Mouse (Mus musculus): ENCODE measurements at regions not wholly inside any gene's neighbourhood (a gene's known extent, or its start where the extent isn't known, plus 50 kb on each side); places are given as distances from the start of the nearest gene placed in this dataset.

DNA sequence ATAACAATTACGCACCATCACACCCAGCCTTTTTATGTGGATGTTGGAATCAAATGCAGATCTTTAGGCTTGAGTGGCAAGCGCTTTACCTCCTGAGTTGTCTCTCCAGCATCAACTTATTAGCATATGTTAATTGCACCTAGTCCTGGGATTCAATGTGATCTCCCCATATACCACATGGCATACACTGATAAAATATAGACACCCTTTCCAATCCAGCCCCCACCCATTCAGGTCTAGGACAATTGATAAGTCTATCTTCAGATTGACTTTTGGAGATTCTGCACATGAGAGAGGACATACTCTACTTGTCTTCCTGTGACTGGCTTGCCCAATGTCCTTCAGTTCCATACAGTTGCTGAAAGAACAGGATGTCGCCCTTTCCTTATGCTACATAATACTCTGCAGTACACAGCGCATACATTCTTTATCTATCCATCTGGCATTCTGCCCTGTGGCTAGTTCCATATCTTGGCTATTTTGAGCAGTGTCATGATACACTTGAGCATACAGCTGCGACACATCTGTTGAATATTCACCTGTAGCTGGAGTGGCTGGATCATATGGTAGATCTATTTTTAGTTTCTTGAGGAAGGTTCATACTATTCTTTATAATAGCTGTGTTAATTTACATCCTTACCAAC, 120.3 kb downstream of the Gsdmc2 start:
- in situ Hi-C loops (cut with MboI, MseI), result no loop called here

DNA sequence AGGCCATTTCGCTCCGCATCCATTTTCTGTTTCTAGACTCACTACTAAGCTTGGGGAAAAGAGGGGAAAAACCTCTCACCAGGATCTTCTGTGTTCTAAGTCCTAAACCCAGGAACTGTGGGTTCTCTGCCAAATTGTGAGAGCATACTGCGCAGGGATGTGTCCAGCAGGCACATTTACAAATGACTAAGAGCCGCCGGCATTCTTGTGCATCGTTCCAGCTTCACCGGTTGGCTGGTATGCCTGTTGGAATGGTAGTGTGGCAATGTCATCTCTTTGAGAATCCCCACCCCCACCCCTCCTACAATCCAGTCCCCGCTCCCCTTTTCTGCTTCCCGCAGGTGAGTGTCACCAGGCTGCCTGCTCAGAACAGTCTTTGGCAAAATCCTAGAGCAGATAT, 122.0 kb downstream of the Gsdmc2 start:
- in situ Hi-C loops (cut with MboI, MseI), result no loop called here

DNA sequence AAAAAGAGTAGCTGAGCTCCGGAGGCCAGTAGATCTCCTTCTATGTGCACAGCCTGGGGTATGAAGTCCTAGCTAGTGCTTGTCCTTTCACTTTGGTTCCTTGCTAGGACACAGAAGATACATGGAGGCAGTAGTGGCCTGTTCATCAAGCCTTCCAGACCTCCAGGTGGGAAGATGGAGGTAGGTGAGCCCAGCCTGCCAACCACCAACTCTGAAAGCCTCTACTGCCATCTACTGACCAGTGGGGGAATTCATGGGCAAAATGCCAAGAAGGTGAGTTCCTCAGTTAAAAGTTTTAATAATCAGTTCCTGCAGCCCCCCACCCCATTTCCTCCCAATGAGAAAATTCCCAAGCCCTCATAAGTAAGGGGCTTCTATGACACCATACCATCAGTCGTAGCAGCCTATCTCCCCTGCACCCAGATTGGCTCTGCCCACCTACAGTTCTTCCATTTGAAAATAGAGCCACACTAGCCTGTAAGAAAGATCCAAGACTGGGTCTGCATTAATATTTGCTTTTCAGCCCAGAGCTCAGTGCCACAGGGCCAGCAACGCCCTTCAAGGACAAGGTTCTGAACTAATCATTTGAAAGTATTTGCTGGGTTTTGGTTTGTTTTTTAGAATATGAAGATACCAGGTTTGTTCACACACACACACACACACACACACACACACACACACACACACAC, 123.2 kb downstream of the Gsdmc2 start:
- in situ Hi-C loops (cut with MboI, MseI), result no loop called here

GRCm38 (mm10) chr15:63717812-63718211, 127.2 kb downstream of the Gsdmc2 start:
- in situ Hi-C loops (cut with MboI, MseI), result no loop called here

- in situ Hi-C loops (cut with MboI, MseI), result no loop called here
Measured at GRCm38 (mm10) chr15:63713697-63714096, 131.3 kb downstream of the Gsdmc2 start.

GRCm38 (mm10) chr15:63710381-63710780, 134.6 kb downstream of the Gsdmc2 start:
- in situ Hi-C loops (cut with MboI, MseI), result no loop called here

GRCm38 (mm10) chr15:63709270-63709933, 135.6 kb downstream of the Gsdmc2 start:
- in situ Hi-C loops (cut with MboI, MseI), result no loop called here

DNA sequence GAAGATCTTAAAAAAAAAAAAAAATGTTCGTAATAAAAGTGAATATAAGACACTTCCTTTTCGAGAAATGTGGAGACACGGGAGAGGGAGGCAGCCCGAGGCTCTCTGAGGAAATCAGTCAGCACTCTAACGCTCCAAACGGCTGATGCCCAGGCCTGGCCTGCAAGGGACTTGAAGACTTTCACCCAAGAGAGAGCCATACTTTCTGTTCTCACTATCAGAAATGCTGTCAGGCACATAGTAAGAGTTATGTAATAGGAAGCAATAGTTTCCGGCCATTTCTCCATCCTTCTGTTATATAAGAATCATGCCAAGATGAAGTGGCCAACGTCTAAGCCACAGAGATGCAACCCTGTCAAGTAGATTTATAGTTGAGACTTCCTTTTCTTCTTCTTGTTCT, 140.3 kb downstream of the Gsdmc2 start:
- in situ Hi-C loops (cut with MboI, MseI), result no loop called here

DNA sequence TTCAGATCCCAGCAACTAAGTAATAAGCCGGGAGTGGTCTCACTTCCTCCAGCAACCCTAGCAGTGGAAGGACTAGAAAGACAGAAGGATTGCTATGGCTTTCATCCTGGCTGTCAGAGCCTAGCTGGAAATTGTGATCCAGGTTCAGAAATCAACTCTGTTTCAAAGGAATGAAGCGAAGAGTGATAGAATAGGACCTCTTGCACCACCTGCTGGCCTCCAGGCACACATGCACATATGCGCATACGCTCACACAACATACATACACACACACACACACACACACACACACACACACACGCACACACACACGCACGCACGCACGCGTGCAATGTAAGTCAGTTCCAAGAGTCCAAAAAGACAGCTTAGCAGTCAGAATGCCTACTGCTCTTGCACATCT, 147.1 kb downstream of the Gsdmc2 start:
- in situ Hi-C loops (cut with MboI, MseI), result no loop called here

DNA sequence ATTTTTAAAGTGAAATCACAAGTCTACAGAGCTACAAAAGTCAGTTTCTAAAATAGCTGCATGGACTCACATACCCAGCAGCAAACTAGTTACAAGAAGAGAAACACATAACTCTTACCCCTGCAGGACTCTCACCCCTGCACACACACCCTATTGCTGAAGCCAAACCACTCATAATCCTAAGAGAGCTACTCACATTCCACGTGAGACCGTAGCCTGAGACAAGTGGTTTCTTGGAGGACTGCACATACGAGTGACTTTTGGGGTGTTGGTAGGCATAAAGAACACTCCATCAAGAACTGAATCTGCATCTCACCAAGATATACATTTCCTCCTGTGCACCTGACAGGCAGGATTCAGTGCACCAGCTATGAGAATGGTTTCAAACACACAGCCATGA, 150.8 kb downstream of the Gsdmc2 start:
- in situ Hi-C loops (cut with MboI, MseI), result loop anchor here (5.0 kb wide), 1 partner anchor 47 kb away; no protein-coding TSS in a partner anchor

GRCm38 (mm10) chr15:63693561-63693960, 151.4 kb downstream of the Gsdmc2 start:
- in situ Hi-C loops (cut with MboI, MseI), result loop anchor here (5.0 kb wide), 1 partner anchor 46 kb away; no protein-coding TSS in a partner anchor

- in situ Hi-C loops (cut with MboI, MseI), result loop anchor here (5.0 kb wide), 1 partner anchor 45 kb away; no protein-coding TSS in a partner anchor
Measured at GRCm38 (mm10) chr15:63692491-63693295, 152.3 kb downstream of the Gsdmc2 start.

- in situ Hi-C loops (cut with MboI, MseI), result loop anchor here (5.0 to 10.0 kb wide), 2 partner anchors 43 to 655 kb away; no protein-coding TSS in a partner anchor
Measured at GRCm38 (mm10) chr15:63689788-63690575, 155.0 kb downstream of the Gsdmc2 start.

DNA sequence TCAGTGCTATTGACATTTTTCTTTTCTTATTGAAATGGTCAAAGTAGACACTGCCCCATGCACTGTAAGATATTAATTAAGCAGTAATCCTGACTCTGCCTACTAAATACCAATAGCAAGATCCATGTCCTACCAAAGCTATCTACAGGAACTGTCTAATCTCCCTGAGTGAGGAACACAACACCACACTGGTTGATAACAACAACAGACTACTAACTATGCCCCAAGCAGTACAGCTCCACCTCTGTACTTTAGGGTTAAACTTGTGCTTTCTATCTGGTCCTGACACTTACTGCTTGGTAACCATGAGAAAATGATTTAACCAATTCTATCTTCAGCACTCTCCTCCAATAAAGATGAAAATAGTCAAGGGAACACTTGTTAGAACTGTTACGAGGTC, 157.1 kb downstream of the Gsdmc2 start:
- in situ Hi-C loops (cut with MboI, MseI), result loop anchor here (10.0 kb wide), 1 partner anchor 653 kb away; no protein-coding TSS in a partner anchor

DNA sequence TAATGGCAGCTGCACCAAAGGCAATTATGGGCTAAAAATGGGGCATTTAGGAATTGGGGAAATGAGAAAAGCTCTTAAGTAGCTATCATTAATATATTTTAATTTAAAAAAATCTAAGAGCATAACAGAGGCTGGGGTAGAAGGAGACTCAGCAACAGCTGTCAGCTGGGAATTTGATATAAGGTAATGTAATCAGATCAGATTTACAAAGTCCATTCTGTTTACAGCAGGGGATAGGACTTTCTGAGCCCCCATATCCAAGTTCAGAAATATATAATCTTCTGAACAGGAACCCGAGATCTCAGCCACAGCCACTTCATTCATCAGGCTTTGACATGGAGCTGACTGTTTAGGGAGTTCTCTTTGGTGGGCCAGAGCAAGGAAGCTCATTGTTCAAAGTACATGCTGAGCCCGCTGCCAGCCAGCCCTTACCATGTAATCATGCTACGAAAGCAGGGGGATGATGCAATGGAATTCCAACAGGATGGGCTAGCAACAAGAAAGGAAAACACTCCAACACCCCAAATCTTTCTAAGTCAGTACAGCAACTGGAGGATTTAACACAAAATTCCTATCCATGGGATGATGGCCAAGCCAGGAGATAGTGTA, 157.9 kb downstream of the Gsdmc2 start:
- in situ Hi-C loops (cut with MboI, MseI), result loop anchor here (10.0 kb wide), 1 partner anchor 652 kb away; no protein-coding TSS in a partner anchor

DNA sequence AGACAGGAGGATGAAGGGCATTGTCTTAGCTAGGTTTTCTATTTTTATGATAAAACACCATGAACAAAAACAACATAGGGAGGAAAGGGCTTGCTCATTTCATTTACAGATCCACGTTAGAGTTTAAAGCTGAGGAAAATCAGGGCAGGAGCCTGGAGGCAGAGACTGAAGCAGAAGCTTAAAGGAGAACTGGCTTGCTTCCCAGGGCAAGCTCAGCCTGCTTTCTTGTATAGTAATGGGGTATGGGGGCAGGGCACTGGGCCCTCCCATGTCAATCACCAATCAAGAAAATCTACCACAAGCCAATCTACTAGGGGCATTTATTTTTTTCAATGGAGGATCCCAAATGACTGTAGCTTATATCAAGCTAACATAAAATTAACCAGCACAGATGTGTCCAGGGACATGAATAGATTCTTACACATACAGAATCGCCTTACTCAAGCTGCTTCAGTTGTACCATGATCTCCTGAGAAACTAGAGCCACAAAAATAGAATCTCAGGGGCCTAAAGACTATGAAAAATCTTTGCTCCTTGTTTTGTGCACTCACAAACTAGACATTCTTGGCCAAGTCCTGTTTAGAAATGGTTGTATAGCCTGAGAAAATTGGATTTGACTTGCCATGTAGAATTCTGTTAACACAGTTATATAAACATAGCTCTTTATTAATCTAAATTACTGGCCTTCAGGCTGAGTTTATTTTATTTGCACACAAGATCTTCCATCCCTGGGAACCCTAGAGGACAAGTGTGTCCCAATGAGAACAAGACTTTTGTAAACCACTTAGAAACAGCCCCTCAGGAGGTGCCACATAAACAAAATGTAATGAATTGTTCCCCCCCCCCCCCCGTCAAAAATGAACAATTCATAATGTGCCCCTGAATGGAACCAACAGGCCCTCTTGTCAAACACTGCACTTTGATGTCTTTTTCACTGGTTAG, 164.7 kb downstream of the Gsdmc2 start:
- in situ Hi-C loops (cut with MboI, MseI), result loop anchor here (10.0 kb wide), 1 partner anchor 645 kb away; no protein-coding TSS in a partner anchor

DNA sequence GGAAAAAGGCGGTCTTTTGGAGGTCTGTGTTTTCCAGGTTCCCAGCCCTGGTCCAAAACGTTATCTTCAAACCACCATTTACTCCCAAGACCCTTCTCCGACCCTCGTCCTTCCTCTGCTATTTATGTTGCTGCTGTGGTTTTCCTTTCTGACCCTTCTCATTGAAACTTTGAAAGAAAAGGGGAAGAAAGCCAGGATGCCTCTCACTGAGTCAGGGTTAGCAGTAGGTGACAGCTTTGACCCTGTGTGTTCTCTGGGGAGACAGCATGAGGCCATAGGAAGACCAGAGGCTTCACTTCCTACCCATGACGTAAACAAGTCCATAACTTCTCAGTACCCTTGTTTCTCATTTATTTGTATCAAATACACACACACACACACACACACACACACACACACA, 166.1 kb downstream of the Gsdmc2 start:
- in situ Hi-C loops (cut with MboI, MseI), result no loop called here

DNA sequence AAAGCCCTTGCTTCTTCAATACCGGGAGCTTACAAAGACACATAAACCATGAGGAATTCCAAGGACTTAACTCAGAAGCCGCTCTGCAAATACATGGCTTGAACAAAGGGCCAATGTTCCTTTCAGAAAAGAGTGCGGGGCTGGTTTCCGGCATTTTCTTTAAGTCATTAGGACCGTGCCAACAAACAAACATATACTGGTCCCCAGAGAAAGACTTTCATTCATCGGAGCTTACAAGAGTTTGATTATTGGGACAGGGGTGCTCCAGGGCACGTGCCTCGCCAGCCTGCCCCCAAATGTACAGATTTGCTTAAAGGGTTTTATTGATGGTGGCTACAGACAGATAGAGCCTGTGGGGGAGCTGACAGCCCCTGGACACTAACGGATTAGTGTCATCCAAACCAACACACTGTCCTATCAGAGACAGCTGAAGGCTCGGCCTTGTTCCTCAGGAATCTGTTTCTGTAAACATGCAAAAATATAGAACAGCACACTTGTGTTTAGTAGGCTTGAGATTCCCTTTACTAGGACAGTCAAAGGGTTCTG, 169.4 kb downstream of the Gsdmc2 start:
- in situ Hi-C loops (cut with MboI, MseI), result no loop called here

- in situ Hi-C loops (cut with MboI, MseI), result no loop called here
Measured at GRCm38 (mm10) chr15:63674404-63674803, 170.6 kb downstream of the Gsdmc2 start.

Measured in T-helper 2 cell (primary cell).